Mouse (Mus musculus): ENCODE measurements at regions not wholly inside any gene's neighbourhood (a gene's known extent, or its start where the extent isn't known, plus 50 kb on each side); places are given as distances from the start of the nearest gene placed in this dataset.

GRCm38 (mm10) chr16:55421569-55422342 lies 124.0 kb upstream of the Zpld1 start:
- TF ChIP-seq POLR2A (IDR thresholded peaks at IDR 0.05; ENCODE audit: extremely low read depth, insufficient read depth, low read length) = no peak
- TF ChIP-seq CTCF (IDR thresholded peaks at IDR 0.05; ENCODE audit: low read depth, low read length) = no peak
